Mouse (Mus musculus) limb, embryonic 14.5 days (tissue): ENCODE data around the gene Tbata. TPM values are rescaled to one million over a fixed set of nuclear protein-coding genes. Genes with fewer than 3 reads are reported as not detected.

ENCODE experiments used
- ATAC-seq: fragments of 200-750 bp; cut with Nextera tagmentation; 2 replicates; pipeline ENCODE4 v1.8.0; 2017; ENCODE audit warnings: low read depth, moderate number of reproducible peaks, moderate TSS enrichment; ENCODE audit not compliant: low FRiP score
- DNase-seq: peaks from one replicate; pipeline ENCODE4 v3.0.0-alpha.2; 2015; ENCODE audit warnings: low spot score
- H3K27ac ChIP-seq: fragments of 300-500 bp; sonication (generic); replicated peaks from 2 replicates; pipeline ENCODE4 v1.5.1; 2014; ENCODE audit warnings: low read depth, mild to moderate bottlenecking, low read length, moderate library complexity, mixed read lengths
- H3K27me3 ChIP-seq: fragments of 300-500 bp; sonication (generic); 2 replicates; pipeline ENCODE4 v1.6.1; 2014; ENCODE audit warnings: low read length, mixed read lengths; ENCODE audit not compliant: control insufficient read depth, insufficient read depth
- H3K36me3 ChIP-seq: fragments of 300-500 bp; sonication (generic); 2 replicates; pipeline ENCODE4 v1.6.1; 2014; ENCODE audit warnings: mild to moderate bottlenecking, low read length, moderate library complexity, mixed read lengths; ENCODE audit not compliant: control insufficient read depth, insufficient read depth
- H3K4me1 ChIP-seq: fragments of 300-500 bp; sonication (generic); 2 replicates; pipeline ENCODE4 v1.6.1; 2014; ENCODE audit warnings: antibody characterized with exemption, low read length, mixed read lengths; ENCODE audit not compliant: control insufficient read depth, insufficient read depth
- H3K4me2 ChIP-seq: fragments of 300-500 bp; sonication (generic); replicated peaks from 2 replicates; pipeline ENCODE4 v1.6.1; 2014; ENCODE audit warnings: low read depth, mild to moderate bottlenecking, low read length, moderate library complexity; ENCODE audit not compliant: severe bottlenecking
- H3K4me3 ChIP-seq: fragments of 300-500 bp; sonication (generic); replicated peaks from 2 replicates; pipeline ENCODE4 v1.5.1; 2014; ENCODE audit warnings: low read length
- H3K9ac ChIP-seq: fragments of 300-500 bp; sonication (generic); 2 replicates; pipeline ENCODE4 v1.6.1; 2014; ENCODE audit warnings: mild to moderate bottlenecking, low read depth, low read length, moderate library complexity; ENCODE audit not compliant: severe bottlenecking
- H3K9me3 ChIP-seq: fragments of 300-500 bp; sonication (generic); 2 replicates; pipeline ENCODE4 v1.6.1; 2016; ENCODE audit warnings: low read length; ENCODE audit not compliant: control insufficient read depth
- POLR2A ChIP-seq: fragments of 200-500 bp; IDR thresholded peaks from 2 replicates; pipeline ENCODE4 v1.8.0; 2012; ENCODE audit warnings: inconsistent platforms, mild to moderate bottlenecking, moderate library complexity, borderline replicate concordance; ENCODE audit not compliant: insufficient read depth, insufficient read length; ENCODE audit errors: extremely low read depth
- WGBS: fragments of 180-500 bp; shearing (Covaris S2); extraction: QIAGEN DNeasy Blood & Tissue Kit; methylation state at CpG from one replicate; pipeline ENCODE4 v1.1.7; 2014; 5-methylcytosine and 5-hydroxymethylcytosine counted together
- polyA plus RNA-seq, 2 experiments: library from polyadenylated mRNA; depleted of rRNA in 1 of 2; stranded (reverse) in 1 of 2; unstranded in 1 of 2; fragments of >200 nt; fragmentation: Nextera tagmentation in 1 of 2; extraction: Ambion mirVana in 1 of 2; gene quantifications; 2 replicates each; pipeline versions ENCODE4 v1.2.1 to v1.2.3; 2012 to 2014

Gene Tbata
- polyA plus RNA-seq, 2 experiments = 0.13 to 0.19 TPM

DNA sequence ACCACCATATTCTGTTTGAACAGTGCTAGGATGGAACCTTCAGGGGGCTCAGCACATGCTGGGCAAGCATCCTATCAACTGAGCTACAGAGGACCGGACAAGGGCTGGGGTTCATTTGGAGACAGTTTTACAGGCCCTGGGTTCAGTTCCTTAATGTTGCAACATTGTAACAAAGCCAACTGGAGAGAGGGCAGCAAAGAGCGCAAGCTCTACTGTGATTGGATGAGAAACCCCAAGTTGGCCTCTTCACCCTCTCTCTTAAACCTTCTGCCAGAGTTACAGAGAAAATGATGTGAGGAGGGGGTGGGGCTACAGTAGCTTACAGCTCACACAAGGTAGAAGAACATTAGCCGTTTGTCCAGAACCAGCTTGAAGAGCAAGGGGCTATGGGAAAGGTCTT is 15.2 kb downstream of the Tbata start:
- H3K36me3 ChIP-seq = no peaks in the 10 kb centered on the region
- no peak overlapping the region for H3K4me3 ChIP-seq
- H3K27me3 ChIP-seq = no peaks in the 10 kb centered on the region
- no peak overlapping the region for H3K9ac ChIP-seq
- H3K9me3 ChIP-seq = no peaks in the 10 kb centered on the region
- no peak overlapping the region for H3K4me2 ChIP-seq
- no peak overlapping the region for H3K27ac ChIP-seq
- 63% methylated on average over 3 of the region's 3 CpGs for WGBS
- DNase-seq = no peak
- ATAC-seq = no peak
- peaks cover 7% of the 10 kb centered on the region for H3K4me1 ChIP-seq
- TF ChIP-seq POLR2A = no peak

DNA sequence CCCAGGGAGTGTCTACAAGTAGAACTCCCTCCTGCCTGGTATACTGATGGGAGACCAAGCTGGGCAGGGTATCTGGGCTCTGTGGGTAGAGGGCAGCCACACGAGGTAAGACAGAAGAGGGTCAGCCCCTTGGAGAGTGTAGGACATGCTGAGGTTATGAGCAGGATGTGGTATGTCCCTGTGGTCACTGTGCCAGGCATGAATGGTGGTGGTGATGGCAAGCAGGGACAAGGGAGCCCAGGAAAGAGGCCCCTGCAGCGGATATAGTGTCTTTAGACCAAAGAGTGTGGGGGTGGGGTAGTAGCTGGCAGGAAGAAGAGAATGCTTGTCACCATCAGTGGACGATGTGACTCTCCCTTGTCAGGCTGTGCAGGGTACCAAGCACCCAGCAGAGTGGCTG is 16.3 kb downstream of the Tbata start:
- no peaks in the 10 kb centered on the region for H3K27me3 ChIP-seq
- H3K36me3 ChIP-seq = no peaks in the 10 kb centered on the region
- 76% methylated on average over 3 of the region's 3 CpGs for WGBS
- DNase-seq = no peak
- no peak for TF ChIP-seq POLR2A
- no peaks in the 10 kb centered on the region for H3K9me3 ChIP-seq
- H3K27ac ChIP-seq = no peak overlapping the region
- no peak for ATAC-seq
- H3K4me3 ChIP-seq = no peak overlapping the region
- H3K4me2 ChIP-seq = no peak overlapping the region
- peaks cover 7% of the 10 kb centered on the region for H3K4me1 ChIP-seq
- H3K9ac ChIP-seq = no peak overlapping the region

DNA sequence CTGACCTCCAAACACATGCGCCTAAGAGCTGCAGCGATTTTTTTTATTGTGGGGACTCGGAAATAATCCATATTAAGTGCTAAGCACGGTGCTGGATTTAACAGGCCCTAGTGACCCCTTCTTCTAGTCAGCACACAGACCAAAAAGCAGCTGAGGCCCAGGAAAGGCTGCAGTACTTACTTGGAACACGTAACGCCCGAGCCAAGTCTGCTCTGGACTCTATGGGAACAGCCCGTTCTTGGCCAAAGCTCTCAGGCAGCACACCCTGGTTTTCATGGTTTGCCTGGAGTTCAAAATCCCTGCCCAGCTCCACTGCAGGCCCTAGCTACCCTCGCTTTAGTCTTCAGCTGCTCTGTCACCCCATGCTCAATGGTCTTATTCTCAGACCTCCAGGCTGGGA is 22.9 kb downstream of the Tbata start:
- H3K27me3 ChIP-seq = no peaks in the 10 kb centered on the region
- 67% methylated on average over 9 of the region's 9 CpGs for WGBS
- H3K36me3 ChIP-seq = no peaks in the 10 kb centered on the region
- no peaks in the 10 kb centered on the region for H3K4me1 ChIP-seq
- H3K4me3 ChIP-seq = no peak overlapping the region
- no peak overlapping the region for H3K4me2 ChIP-seq
- TF ChIP-seq POLR2A = no peak
- DNase-seq (no peak), ATAC-seq (no peak)
- no peak overlapping the region for H3K27ac ChIP-seq
- H3K9ac ChIP-seq = no peak overlapping the region
- no peaks in the 10 kb centered on the region for H3K9me3 ChIP-seq

DNA sequence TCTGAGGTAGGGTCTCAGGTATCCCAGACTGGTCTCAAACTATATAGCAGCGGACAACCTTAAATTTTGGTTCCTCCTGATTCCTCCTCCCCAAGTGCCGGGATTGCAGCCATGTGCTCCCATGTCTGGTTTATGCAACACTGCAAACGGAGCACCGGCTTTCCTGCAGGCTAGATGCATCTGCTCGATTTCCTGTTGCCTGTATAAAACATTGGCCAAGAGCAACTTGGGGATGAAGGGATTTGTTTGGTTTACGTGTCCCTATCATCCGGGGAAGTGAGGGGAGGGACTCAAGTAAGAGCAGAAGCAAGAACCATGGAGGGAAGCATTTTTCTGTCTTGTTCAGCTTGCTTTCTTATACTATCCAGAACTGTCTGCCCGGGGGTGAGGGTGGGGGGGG is 23.5 kb downstream of the Tbata start:
- no peak overlapping the region for H3K9ac ChIP-seq
- H3K4me1 ChIP-seq = no peaks in the 10 kb centered on the region
- no peaks in the 10 kb centered on the region for H3K27me3 ChIP-seq
- TF ChIP-seq POLR2A = no peak
- no peaks in the 10 kb centered on the region for H3K36me3 ChIP-seq
- 69% methylated on average over 8 of the region's 8 CpGs for WGBS
- ATAC-seq (no peak), DNase-seq (no peak)
- no peak overlapping the region for H3K27ac ChIP-seq
- no peak overlapping the region for H3K4me3 ChIP-seq
- H3K9me3 ChIP-seq = no peaks in the 10 kb centered on the region
- H3K4me2 ChIP-seq = no peak overlapping the region

DNA sequence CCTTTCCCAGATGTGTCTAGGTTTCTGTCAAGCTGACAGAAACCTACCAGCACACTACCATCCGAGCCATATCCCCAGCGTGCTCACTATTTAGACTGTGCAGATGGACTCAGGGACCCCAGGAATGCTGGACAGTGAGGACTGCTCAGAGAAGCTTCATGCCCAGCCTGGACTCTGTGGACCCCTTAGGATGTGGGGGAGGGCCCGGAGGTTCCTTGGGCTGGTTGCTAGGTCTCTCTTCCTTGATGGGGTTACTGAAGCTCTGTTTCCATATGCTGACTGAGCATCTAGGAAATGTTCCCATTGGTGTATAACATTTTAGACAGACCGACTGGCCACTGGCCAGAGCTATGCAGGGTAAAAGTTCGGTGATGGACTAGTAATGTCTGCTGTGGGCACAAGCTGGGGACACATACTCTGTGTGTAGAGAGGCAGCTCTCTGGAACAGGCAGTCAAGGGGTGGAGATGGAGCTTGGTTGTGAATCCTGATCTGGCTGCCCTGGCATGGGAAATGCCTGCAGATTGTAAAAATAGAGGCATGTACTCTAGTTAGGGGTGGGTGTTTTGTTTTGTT is 24.1 kb downstream of the Tbata start:
- no peaks in the 10 kb centered on the region for H3K4me1 ChIP-seq
- DNase-seq (no peak), ATAC-seq (no peak)
- no peak overlapping the region for H3K4me2 ChIP-seq
- no peaks in the 10 kb centered on the region for H3K9me3 ChIP-seq
- H3K27me3 ChIP-seq = no peaks in the 10 kb centered on the region
- H3K27ac ChIP-seq = no peak overlapping the region
- no peaks in the 10 kb centered on the region for H3K36me3 ChIP-seq
- H3K4me3 ChIP-seq = no peak overlapping the region
- no peak for TF ChIP-seq POLR2A
- WGBS = 87% methylated on average over 5 of the region's 5 CpGs
- H3K9ac ChIP-seq = no peak overlapping the region
